Mouse (Mus musculus): ENCODE measurements around the gene Prph2. TPM values are rescaled to one million over a fixed set of nuclear protein-coding genes. Genes with fewer than 3 reads are reported as not detected.

Gene Prph2
- total RNA-seq (2015) (not detected in 2 replicates), total RNA-seq (2017) (not detected in 2 replicates)

DNA sequence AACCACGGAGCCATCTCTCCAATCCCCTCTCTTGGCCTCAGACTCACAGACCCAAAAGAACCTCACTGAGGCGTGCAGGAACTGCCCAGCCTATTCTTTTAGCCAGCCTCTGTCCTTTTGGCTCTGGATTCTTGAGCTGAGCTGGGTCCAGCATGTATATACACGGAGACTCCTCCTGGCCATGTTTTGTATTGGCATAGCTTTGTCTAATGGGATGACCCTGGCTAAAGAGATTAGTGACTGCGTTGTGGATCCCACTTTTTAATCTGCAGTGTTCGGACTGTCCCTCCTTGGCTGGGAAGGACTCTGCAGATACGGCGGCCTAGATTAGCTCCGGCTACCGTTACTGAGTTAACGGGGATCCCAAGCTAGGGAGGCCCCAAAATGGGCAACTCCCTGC lies at the start of gene Prph2:
TSS of gene Prph2 (plus strand) at position 274 of the 400 bp plus-strand sequence.
- ATAC-seq (ENCODE audit: poor library complexity, severe bottlenecking), result no peak

DNA sequence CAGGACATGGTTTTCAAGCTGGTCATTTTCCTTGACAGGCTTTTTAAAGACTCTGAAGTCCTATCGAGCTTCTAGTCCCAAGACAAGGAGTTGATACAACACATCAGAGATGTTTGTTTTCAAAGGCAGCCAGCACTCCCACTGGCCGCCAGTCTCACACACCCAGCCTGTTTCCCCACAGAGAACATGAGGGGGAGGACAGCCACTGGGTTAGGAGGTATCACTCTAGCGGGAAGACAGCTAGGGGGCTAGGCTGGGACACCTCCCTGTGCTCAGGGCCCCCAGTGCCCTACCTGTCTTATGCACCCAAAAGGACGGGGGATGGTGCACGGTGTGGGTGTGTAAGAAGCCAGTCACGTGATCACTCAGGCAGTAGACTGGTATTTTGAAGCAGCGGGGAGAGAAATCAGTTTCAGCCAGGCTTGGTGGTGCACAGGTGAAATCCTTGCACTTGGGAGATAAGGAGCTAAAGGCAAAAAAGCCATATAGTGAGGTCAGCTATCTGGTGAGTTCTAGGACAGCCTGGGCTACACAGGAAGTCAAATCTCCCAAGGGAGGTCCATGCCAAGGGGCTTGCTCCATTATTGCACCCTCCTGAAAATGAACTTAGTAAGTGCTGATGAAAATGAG lies 45.6 kb upstream of the Prph2 start:
- no peak for ATAC-seq (ENCODE audit: poor library complexity, severe bottlenecking)

DNA sequence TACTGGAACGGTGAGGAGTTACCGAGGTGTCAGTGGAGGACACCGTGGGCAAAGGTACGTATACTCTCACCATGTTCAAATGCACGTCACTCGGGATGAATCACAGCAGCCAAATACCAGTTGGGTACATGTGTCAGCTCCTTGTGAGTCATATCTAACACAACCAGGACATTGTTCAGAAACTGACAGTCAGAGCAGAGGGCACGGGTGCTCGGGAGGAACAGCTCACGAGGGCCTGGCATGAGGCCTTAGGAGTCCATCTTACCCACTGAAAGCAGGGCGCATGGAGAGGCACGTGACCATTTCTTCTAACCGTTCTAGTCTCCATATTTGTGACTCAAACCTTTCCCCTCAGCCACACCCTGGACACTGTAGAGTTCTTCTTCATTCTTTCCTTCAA lies 43.4 kb upstream of the Prph2 start:
- ATAC-seq (ENCODE audit: poor library complexity, severe bottlenecking), result no peak

DNA sequence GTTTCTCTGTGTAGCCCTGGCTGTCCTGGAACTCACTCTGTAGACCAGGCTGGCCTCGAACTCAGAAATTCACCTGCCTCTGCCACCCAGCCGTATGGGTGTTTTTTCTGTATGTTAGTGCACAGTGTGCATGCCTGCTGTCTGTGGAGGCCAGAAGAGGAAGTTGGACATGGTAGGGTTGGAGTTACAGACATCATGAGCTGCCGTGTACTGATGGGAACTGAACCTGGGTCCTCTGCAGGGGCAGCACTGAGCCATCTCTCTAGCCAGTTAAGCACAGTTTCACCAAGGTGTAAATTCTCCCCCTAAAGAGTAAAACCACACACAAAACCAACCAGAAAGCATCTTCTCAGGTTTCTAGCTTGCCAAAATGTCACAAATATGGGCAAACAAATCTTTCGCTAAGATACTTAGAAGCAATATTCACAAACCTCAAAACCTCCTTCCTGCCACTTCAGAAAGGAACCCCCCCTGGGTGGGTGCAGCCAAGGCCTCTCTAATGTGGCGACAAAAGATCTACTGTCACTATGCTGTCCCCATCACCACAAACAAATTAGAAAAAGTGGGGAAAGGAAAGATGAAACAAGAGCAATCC lies 40.0 kb upstream of the Prph2 start:
- peak; percentile 81 for ATAC-seq (ENCODE audit: poor library complexity, severe bottlenecking)

DNA sequence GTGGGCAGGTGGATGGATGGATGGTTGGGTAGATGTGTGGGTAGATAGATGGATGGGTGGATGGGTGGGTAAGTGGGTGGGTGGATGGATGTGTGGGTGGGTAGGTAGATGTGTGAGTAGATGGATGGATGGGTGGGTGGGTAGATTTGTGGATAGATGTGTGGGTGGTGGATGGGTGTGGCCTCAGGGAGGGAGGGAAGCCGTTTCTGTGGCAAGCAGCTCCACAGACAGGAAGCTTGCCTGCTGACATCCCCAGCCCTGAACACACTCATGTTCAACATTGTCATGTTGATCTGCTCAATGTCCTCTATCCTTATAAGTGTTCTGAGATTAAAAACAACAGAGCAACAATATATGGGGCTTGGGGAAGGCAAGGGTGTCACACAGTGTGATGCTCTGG lies 39.3 kb upstream of the Prph2 start:
- ATAC-seq (ENCODE audit: poor library complexity, severe bottlenecking), result 0 out of 2 replicates have a peak, but pooled peaks have one; percentile 36

DNA sequence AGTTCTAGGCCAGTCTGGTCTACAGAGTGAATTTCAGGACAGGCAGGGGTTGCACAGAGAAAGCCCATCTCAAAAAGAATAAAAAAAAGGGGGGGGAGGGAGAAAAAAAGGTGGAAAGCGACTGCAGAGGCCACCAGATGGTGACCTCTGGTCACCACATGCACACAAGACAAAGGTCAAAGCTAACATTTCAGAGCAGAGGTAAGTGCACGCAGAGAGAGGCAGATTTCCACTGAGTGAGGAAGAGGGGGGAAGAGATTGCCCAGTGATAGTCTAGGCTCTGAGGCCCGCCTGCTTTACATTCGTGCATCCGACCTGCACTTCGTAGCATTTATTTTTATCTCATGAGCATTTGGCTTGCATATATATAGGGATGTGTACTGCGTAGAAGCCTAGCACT lies 37.5 kb upstream of the Prph2 start:
- ATAC-seq (ENCODE audit: poor library complexity, severe bottlenecking), result no peak

DNA sequence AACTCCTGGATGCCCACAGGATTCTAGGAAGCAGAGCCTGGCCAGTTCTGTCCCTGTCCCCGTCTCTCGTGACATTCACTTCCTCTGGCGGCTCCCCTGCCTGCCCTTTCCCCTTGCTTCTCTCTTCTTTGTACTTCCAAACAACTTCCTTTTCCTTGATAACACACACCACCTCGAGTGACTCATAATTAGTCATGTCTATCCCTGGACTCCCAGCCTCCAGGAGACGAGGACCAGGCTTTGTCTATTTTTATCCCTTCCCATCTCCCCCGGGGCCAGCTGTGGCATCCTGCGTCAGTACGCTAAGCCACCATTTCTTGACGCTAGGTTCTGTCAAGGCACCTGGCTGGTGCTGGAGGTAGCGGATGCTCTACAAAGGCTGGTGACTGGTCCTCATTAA lies 36.1 kb upstream of the Prph2 start:
- peak; percentile 67 for ATAC-seq (ENCODE audit: poor library complexity, severe bottlenecking)

DNA sequence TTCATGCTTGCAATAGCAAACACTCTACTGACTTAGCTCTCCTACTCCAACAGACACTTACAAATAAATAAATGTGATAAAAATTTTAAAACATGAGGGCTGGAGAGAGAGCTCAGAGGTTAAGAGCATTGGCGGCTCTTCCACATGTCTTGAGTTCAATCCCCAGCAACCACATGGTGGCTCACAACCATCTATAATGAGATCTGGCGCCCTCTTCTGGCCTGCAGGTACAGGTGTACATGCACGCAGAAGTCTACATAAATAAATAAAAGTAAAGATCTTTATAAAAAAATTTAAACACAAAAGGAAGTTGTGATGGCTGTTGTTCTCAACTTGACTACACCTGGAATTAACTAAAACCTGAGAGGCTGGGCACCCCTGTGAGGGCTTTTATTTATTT lies 34.6 kb upstream of the Prph2 start:
- no peak for ATAC-seq (ENCODE audit: poor library complexity, severe bottlenecking)

DNA sequence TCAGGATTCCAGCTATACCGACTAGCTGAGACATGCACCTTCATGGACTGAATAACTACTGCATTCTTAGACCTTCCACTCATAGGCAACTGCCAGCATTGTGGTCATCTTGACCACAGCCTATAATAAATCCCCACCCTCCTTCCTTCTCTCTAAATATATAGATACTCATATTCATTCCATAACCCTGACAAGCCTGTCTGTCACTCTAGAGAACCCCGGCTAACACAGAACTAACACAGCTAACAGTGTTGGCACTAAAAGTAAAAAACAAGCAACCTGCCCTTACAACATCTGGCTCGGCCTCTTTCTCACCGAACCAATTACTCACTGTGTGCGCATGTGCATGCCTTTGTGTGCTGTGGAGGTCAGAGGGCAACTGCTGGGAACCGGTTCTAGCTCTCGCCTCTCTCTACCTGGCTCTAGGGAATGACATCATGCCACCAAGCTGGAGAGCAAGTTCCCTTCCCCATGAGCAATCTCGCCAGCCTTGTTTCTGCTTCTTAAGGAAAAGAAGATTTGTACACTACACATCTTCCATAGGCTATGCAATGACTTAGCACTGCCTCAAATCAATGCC lies 33.8 kb upstream of the Prph2 start:
- ATAC-seq (ENCODE audit: poor library complexity, severe bottlenecking), result no peak

DNA sequence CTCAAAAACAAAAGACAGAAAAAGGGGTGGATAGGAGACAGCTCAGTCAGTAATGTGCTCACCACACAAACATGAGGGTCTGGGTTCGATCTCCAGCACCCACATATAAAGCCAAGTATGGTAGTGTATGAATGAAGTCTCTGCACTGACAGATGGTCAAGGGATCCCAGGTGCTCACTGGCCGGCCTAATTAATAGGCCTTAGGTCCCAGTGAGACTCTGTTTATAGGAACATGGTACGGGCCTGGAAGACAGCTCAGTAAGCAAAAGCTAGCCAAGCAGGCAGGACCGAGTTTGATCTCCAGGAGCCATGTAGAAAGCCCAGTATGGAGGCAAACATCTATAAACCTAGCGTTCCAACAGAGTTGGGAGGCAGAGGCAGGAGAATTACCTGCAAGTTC lies 33.2 kb upstream of the Prph2 start:
- no peak for ATAC-seq (ENCODE audit: poor library complexity, severe bottlenecking)

DNA sequence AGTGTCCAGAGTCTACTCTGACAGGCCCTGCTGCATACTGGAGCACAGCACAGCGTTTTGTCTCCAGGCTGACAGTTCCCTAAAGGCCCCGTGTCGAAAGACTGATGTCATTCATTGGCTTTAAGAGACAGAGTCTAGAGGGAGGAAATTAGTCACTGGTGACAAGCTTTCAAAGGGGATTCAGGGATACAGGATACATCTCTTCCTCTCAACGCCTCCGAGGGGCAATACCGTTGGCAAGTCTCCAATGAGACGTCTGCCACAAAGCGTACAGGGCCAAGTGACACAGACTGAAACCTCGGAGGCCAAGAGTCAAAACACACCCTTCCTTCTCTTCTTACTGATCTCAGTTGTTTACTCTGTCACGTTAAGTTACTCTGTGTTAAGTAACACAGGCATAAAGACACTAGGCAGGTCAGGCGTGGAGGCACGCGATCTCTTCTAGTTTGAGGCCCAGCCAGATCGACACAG lies 30.4 kb upstream of the Prph2 start:
- ATAC-seq (ENCODE audit: poor library complexity, severe bottlenecking), result peak; percentile 33

DNA sequence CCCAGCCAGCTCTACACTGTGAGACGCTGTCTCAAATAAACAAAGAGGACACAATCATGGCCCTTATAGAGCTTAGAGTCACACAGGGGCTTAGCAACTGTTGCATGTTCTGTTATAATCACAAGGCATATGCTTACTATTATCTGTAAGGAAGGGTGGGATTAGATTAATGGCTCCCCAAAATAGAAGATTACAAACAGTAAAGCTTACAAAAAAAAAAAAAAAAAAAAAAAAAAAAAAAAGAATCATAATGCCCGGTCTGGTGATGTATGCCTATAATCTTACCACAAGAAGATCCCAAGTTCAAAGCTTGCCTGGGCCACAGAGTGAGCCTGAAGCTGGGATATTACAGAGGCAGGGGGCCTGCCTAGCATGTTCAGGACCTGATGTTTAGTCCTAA lies 29.9 kb upstream of the Prph2 start:
- ATAC-seq (ENCODE audit: poor library complexity, severe bottlenecking), result no peak

DNA sequence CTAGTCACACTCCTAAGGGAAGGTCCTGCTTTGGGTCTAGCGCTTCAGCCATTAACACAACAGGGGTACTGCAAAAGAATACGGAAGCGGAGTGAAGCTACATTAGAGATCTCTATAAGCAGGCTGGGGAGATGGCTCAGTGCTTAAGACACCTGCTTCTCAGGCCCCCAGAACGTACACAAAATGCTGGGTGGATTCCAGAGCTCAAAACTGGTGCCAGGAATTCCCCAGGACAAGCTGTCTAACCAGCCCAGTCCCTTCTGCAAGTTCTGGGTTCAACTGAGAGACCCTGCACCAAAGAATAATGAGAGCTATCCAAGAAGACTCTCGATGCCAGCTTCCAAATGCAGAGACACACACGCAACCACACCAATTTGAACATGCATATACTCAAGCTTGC lies 28.5 kb upstream of the Prph2 start:
- no peak for ATAC-seq (ENCODE audit: poor library complexity, severe bottlenecking)

DNA sequence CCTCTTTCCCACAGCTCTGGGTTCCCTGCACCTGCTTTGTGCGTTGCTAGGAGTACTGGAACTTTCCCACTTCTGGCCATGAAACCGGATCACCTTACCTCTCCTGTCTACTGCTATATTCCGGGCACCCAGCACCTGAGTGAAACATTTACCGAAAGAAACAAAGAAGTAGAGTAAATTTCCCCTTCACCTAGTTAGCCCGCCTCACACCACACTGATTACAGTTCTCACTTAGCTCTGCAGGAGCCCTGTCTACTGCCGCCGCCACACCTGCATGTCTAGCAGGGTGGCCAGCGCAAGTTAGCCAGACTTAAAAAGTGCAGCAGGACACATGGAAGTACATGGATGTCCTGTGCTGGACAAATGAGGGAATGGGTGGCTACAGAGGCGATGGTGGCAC lies 27.2 kb upstream of the Prph2 start:
- ATAC-seq (ENCODE audit: poor library complexity, severe bottlenecking), result no peak

DNA sequence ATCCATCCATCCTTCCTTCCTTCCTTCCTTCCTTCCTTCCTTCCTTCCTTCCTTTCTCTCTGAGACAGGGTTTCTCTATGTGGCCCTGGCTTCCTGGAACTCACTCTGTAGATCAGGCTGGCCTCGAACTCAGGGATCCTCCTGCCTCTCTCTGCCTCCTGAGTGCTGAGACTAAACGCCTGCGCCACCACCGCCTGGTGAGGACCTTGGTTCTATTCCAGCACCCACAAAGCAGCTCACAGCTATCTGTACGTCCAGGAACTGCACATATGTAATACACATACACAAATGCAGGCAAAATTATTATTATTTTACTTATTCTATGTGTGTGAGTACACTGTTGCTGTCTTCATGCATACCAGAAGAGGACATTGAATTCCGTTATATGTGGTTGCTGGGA lies 25.5 kb upstream of the Prph2 start:
- ATAC-seq (ENCODE audit: poor library complexity, severe bottlenecking), result no peak

DNA sequence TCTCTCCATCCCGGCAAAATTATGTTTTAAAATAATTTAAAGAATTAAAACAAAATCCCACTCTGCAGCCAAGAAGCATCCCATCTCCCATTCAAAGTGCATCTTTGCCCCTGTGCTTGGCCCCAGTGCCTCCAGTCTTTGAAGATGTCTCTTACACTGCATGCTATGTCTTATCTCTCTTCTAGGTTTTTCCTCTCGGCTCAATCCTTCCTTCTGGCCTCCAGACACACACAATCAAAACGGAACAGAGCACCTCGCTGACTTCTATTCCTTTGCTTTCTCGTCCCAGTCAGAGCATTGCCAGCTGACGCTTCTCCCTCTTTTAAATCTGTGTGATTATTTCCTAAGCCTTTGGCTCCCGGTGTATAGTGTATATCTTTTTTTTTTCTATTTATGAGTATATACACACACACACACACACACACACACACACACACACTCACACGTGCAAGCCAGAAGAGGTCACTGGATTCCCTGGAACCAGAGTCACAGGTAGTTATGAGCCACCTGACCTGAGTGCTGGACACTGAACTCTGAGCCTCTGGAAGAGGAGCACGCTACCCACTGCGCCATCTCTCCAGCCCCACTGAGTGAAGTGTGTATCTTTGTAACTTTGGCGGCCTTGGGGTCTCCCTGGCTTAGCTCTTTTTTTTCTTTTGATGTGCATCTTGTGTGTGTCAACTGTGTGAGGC lies 24.9 kb upstream of the Prph2 start:
- no peak for ATAC-seq (ENCODE audit: poor library complexity, severe bottlenecking)

DNA sequence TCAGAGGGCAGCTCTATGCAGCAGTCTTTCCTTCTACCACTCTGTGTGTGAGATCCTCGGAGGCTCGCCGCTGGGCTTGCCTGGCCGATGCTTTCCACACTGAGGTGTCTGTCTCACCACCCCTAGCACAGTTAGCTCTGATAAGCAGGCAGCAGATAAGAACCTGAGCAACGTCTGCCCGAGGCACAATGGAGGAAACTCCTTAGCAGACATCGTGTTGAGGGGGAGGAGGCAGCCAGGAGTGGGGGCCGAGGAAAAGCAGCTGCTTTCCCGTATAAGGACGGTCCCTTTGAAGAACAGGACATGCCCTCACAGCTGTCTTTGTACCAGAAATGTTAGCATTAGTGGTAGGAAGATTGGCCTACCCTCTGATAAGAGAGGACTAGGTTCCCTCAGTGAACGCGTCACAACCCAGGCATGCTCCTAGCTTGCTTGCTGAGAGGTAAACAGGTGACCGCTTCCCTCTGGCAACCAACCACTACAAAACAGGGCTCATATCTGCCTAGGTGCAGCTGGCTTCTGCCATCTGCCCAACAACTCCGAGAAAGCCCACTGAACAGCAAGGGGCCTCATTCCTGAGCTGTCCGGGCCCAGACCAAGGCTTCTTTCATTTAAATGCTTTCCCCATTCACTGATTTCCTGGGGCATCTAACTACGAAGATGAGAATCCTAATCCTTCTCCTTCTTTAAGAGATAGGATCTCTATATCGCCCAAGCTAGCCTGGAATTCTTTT lies 24.2 kb upstream of the Prph2 start:
- no peak for ATAC-seq (ENCODE audit: poor library complexity, severe bottlenecking)

DNA sequence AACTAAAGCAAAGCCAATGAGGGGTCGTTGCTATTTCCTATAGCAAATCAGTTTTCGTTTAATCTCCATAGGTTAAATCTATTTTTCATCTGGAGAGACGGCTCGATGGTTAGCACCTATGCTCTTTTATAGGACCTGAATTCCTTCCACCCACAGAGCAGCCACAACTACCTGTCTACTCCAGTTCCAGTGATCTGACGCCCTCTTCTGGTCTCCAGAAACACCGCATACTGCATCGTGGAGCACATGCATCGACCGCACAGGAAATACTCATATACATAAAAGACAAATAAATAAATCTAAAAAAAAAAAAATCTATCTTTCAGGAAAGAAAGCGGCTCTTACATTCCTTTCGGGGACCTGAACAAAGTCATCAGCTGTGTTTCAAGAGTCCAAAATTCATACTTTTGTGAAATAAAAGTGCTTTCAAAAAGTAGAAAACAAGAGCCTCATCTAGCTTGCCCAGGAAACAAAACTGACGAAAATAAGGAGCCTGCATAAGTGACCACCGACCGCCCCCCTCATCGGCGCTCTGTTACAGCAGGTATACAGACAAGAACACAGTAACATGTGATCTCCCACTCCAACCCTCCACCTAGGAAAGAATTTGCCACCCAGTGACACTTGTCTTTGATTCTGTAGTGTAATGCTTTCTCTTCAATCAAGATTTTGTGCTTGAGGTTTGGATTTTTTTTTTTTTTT lies 21.6 kb upstream of the Prph2 start:
- no peak for ATAC-seq (ENCODE audit: poor library complexity, severe bottlenecking)

DNA sequence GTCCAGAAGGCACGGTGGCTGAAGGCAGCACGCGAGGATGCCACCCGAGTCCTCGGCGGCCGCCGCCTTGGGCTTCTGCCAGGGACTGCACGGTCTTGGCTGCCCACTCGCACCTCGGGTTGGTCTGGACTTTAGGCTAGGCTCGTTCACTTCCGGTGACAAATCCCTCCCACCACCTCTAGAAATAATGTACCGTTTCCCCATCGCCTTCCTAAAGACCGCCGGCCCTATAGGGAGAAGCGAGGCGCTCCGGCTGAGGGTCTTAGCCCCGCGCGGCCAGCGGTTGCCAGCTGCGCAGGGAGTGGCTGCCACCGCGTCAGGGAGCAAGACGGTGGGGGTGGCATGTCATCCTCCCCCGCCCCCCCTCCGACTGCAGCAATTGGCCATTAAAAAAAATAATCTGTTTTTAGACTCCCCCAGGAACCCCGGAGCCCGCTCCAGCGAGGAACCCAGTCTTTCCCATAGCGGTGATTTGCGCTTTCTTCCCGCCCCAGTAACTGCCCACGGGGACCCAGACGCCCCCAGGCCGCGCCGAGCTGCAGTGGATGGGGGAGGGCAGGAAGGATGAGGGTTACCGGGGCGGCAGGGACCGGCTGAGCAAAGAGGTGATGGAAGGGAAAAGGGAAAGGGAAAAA lies 20.7 kb upstream of the Prph2 start:
- peak; percentile 36 for ATAC-seq (ENCODE audit: poor library complexity, severe bottlenecking)
